Mouse (Mus musculus): ENCODE results near the gene Alpk1. TPM values are rescaled to one million over a fixed set of nuclear protein-coding genes. Genes with fewer than 3 reads are reported as not detected.

Gene Alpk1
- polyA plus RNA-seq, 1 experiment from 2014 or later = 1.2 TPM

- Histone ChIP-seq H3K9ac (ENCODE audit: low read depth, low read length) (no peak overlapping the region), H3K36me3 (ENCODE audit: control insufficient read depth, insufficient read depth, low read length) (no peaks in the 10 kb centered on the region), H3K9me3 (ENCODE audit: control insufficient read depth, low read length) (no peaks in the 10 kb centered on the region), H3K27ac (replicated peaks; ENCODE audit: low read depth, low read length) (no peak overlapping the region), H3K27me3 (replicated peaks; ENCODE audit: control insufficient read depth, insufficient read depth, low read length) (peaks cover 97% of the 10 kb centered on the region), H3K4me3 (ENCODE audit: low read depth, low read length) (peak overlapping the region; percentile 13), H3K4me2 (ENCODE audit: low read depth, low read length) (no peak overlapping the region), H3K4me1 (ENCODE audit: control insufficient read depth, insufficient read depth, low read length) (peaks cover 4% of the 10 kb centered on the region; the same call in 1 of the 2 replicates)
- peak; percentile 76 for ATAC-seq (ENCODE audit: low read depth)
- 1% methylated on average over 32 of the region's 36 CpGs for whole genome bisulfite sequencing
- no peak for DNase-seq (ENCODE audit: low spot score)
Measured at GRCm38 (mm10) chr3:127639875-127640761, 140.2 kb downstream of the Alpk1 start.

- WGBS = 7% methylated on average over 3 of the region's 3 CpGs
Measured at GRCm38 (mm10) chr3:127634984-127635349, 145.4 kb downstream of the Alpk1 start.

GRCm38 (mm10) chr3:127634101-127634983 is 146.0 kb downstream of the Alpk1 start:
- Histone ChIP-seq H3K27ac (replicated peaks; ENCODE audit: low read depth, low read length) (no peak overlapping the region), H3K4me2 (ENCODE audit: low read depth, low read length) (peak overlapping the region; percentile 79), H3K9me3 (ENCODE audit: control insufficient read depth, low read length) (no peaks in the 10 kb centered on the region), H3K27me3 (replicated peaks; ENCODE audit: control insufficient read depth, insufficient read depth, low read length) (peaks cover 97% of the 10 kb centered on the region), H3K4me1 (ENCODE audit: control insufficient read depth, insufficient read depth, low read length) (peaks cover 20% of the 10 kb centered on the region), H3K36me3 (ENCODE audit: control insufficient read depth, insufficient read depth, low read length) (no peaks in the 10 kb centered on the region), H3K9ac (ENCODE audit: low read depth, low read length) (0 out of 2 replicates have a peak overlapping the region, but pooled peaks have one; percentile 30), H3K4me3 (ENCODE audit: low read depth, low read length) (peak overlapping the region; percentile 44)
- DNase-seq (ENCODE audit: low spot score) (peak; percentile 67), ATAC-seq (ENCODE audit: low read depth) (peak; percentile 87)
- WGBS = under 1% methylated on average over 28 of the region's 58 CpGs

More at GRCm38 (mm10) chr3:127634984-127635349, 145.4 kb downstream of the Alpk1 start:
- H3K4me3 ChIP-seq (ENCODE audit: low read depth, low read length) = no peak overlapping the region
- H3K9me3 ChIP-seq (ENCODE audit: control insufficient read depth, low read length) = no peaks in the 10 kb centered on the region
- peaks cover 20% of the 10 kb centered on the region for H3K4me1 ChIP-seq (ENCODE audit: control insufficient read depth, insufficient read depth, low read length)
- H3K9ac ChIP-seq (ENCODE audit: low read depth, low read length) = no peak overlapping the region
- no peak overlapping the region for H3K4me2 ChIP-seq (ENCODE audit: low read depth, low read length)
- peaks cover 97% of the 10 kb centered on the region for H3K27me3 ChIP-seq (replicated peaks; ENCODE audit: control insufficient read depth, insufficient read depth, low read length)
- ATAC-seq (ENCODE audit: low read depth) = no peak
- no peak for DNase-seq (ENCODE audit: low spot score)
- no peak overlapping the region for H3K27ac ChIP-seq (replicated peaks; ENCODE audit: low read depth, low read length)
- no peaks in the 10 kb centered on the region for H3K36me3 ChIP-seq (ENCODE audit: control insufficient read depth, insufficient read depth, low read length)

- ATAC-seq (ENCODE audit: low read depth) (peak; percentile 22; the same call in 1 of the 2 replicates), DNase-seq (ENCODE audit: low spot score) (no peak)
- H3K4me3 ChIP-seq (ENCODE audit: low read depth, low read length) = peak within 1 kb of the TSS; percentile 44
- H3K9ac ChIP-seq (ENCODE audit: low read depth, low read length) = 0 out of 2 replicates have a peak within 1 kb of the TSS, but pooled peaks have one; percentile 30
- H3K27me3 ChIP-seq (replicated peaks; ENCODE audit: control insufficient read depth, insufficient read depth, low read length) = peaks cover 95% of the 10 kb centered on the region
- no peak within 1 kb of the TSS for H3K27ac ChIP-seq (replicated peaks; ENCODE audit: low read depth, low read length)
- no peaks in the 10 kb centered on the region for H3K9me3 ChIP-seq (ENCODE audit: control insufficient read depth, low read length)
- peaks cover 20% of the 10 kb centered on the region for H3K4me1 ChIP-seq (ENCODE audit: control insufficient read depth, insufficient read depth, low read length)
- peak within 1 kb of the TSS; percentile 79 for H3K4me2 ChIP-seq (ENCODE audit: low read depth, low read length)
- WGBS = 0% methylated on average over 20 of the region's 92 CpGs
- H3K36me3 ChIP-seq (ENCODE audit: control insufficient read depth, insufficient read depth, low read length) = no peaks in the 10 kb centered on the region
Measured at GRCm38 (mm10) chr3:127633080-127634032, 147.0 kb downstream of the Alpk1 start, which contains the start of gene Neurog2. Gene Neurog2, plus strand, starts transcription at chr3:127633135.

- under 1% methylated on average over 21 of the region's 32 CpGs for WGBS
- peak; percentile 76 for DNase-seq (ENCODE audit: low spot score)
- peak; percentile 78; the same call in 1 of the 2 replicates for ATAC-seq (ENCODE audit: low read depth)
- peaks cover 20% of the 10 kb centered on the region for H3K4me1 ChIP-seq (ENCODE audit: control insufficient read depth, insufficient read depth, low read length)
- H3K9ac ChIP-seq (ENCODE audit: low read depth, low read length) = no peak overlapping the region
- H3K9me3 ChIP-seq (ENCODE audit: control insufficient read depth, low read length) = no peaks in the 10 kb centered on the region
- H3K36me3 ChIP-seq (ENCODE audit: control insufficient read depth, insufficient read depth, low read length) = no peaks in the 10 kb centered on the region
- H3K4me2 ChIP-seq (ENCODE audit: low read depth, low read length) = peak overlapping the region; percentile 79
- peak overlapping the region; percentile 44 for H3K4me3 ChIP-seq (ENCODE audit: low read depth, low read length)
- no peak overlapping the region for H3K27ac ChIP-seq (replicated peaks; ENCODE audit: low read depth, low read length)
- peaks cover 95% of the 10 kb centered on the region for H3K27me3 ChIP-seq (replicated peaks; ENCODE audit: control insufficient read depth, insufficient read depth, low read length)
Measured at GRCm38 (mm10) chr3:127632531-127632930, 147.8 kb downstream of the Alpk1 start.

- Histone ChIP-seq H3K9ac (ENCODE audit: low read depth, low read length) (no peak overlapping the region), H3K4me2 (ENCODE audit: low read depth, low read length) (no peak overlapping the region), H3K27me3 (replicated peaks; ENCODE audit: control insufficient read depth, insufficient read depth, low read length) (peaks cover 95% of the 10 kb centered on the region), H3K9me3 (ENCODE audit: control insufficient read depth, low read length) (no peaks in the 10 kb centered on the region), H3K4me1 (ENCODE audit: control insufficient read depth, insufficient read depth, low read length) (peaks cover 20% of the 10 kb centered on the region), H3K27ac (replicated peaks; ENCODE audit: low read depth, low read length) (no peak overlapping the region), H3K36me3 (ENCODE audit: control insufficient read depth, insufficient read depth, low read length) (no peaks in the 10 kb centered on the region), H3K4me3 (ENCODE audit: low read depth, low read length) (no peak overlapping the region)
- ATAC-seq (ENCODE audit: low read depth) (no peak), DNase-seq (ENCODE audit: low spot score) (no peak)
- 0% methylated on average over 10 of the region's 10 CpGs for WGBS
Measured at GRCm38 (mm10) chr3:127631582-127631981, 148.7 kb downstream of the Alpk1 start.

GRCm38 (mm10) chr3:127630735-127631372 is 149.5 kb downstream of the Alpk1 start:
- DNase-seq (ENCODE audit: low spot score) (no peak), ATAC-seq (ENCODE audit: low read depth) (no peak)
- no peak overlapping the region for H3K4me2 ChIP-seq (ENCODE audit: low read depth, low read length)
- H3K36me3 ChIP-seq (ENCODE audit: control insufficient read depth, insufficient read depth, low read length) = no peaks in the 10 kb centered on the region
- H3K27me3 ChIP-seq (replicated peaks; ENCODE audit: control insufficient read depth, insufficient read depth, low read length) = peaks cover 96% of the 10 kb centered on the region
- no peak overlapping the region for H3K9ac ChIP-seq (ENCODE audit: low read depth, low read length)
- H3K4me3 ChIP-seq (ENCODE audit: low read depth, low read length) = no peak overlapping the region
- WGBS = 4% methylated on average over 17 of the region's 17 CpGs
- H3K4me1 ChIP-seq (ENCODE audit: control insufficient read depth, insufficient read depth, low read length) = peaks cover 20% of the 10 kb centered on the region
- no peak overlapping the region for H3K27ac ChIP-seq (replicated peaks; ENCODE audit: low read depth, low read length)
- H3K9me3 ChIP-seq (ENCODE audit: control insufficient read depth, low read length) = no peaks in the 10 kb centered on the region

Measured in embryonic facial prominence, embryonic 14.5 days (tissue).